In genomic region chr2:145321287-145321686, GRCm38 (mm10) we compare ENCODE assay signal across 27 mouse cellular contexts.
"Had no signal": no experiment of that assay in that cellular context is flagged by ENCODE, and none has a peak within 500 bp of the region (broad histone marks: within the 10 kb centered on the region; RNA-seq: fewer than 3 reads in every experiment).

No protein-coding gene starts in this region.

- H3K4me2 ChIP-seq: heart, embryonic 11.5 days; heart, embryonic 13.5 days; heart, embryonic 15.5 days; hindbrain, embryonic 12.5 days; hindbrain, embryonic 14.5 days; intestine, embryonic 15.5 days; limb, embryonic 13.5 days; limb, embryonic 15.5 days; liver, embryonic 12.5 days had no signal

- DNase-seq: gastrocnemius, adult 2 months; gastrocnemius, postnatal 10 days; gastrocnemius, postnatal 25 days; heart, adult 2 months; heart, postnatal 14 days; heart, postnatal 36 days; kidney, adult 18-20 months; kidney, adult 8-10 months; kidney, postnatal 14 days; kidney, postnatal 36 days; layer of hippocampus, adult 9-11 months; layer of hippocampus, postnatal 36 days; left cerebral cortex, postnatal 4 days had no signal

- H3K36me3 ChIP-seq: heart, embryonic 13.5 days; heart, embryonic 15.5 days; hindbrain, embryonic 10.5 days; hindbrain, embryonic 12.5 days; intestine, embryonic 15.5 days; limb, embryonic 13.5 days; limb, embryonic 15.5 days; liver, embryonic 12.5 days had no signal

- H3K9me3 ChIP-seq: heart, embryonic 13.5 days; heart, embryonic 15.5 days; hindbrain, embryonic 10.5 days; hindbrain, embryonic 12.5 days; intestine, embryonic 15.5 days; limb, embryonic 13.5 days; limb, embryonic 15.5 days; liver, embryonic 12.5 days had no signal

- H3K27ac ChIP-seq: gastrocnemius, adult 2 months; heart, adult 2 months; heart, embryonic 13.5 days; heart, embryonic 15.5 days; hindbrain, embryonic 10.5 days; hindbrain, embryonic 12.5 days; hindbrain, embryonic 14.5 days; intestine, embryonic 15.5 days; kidney, postnatal 0 days; limb, embryonic 13.5 days; limb, embryonic 15.5 days; liver, embryonic 12.5 days had no signal

- H3K27me3 ChIP-seq: heart, embryonic 13.5 days; heart, embryonic 15.5 days; hindbrain, embryonic 12.5 days; intestine, embryonic 15.5 days; limb, embryonic 13.5 days; limb, embryonic 15.5 days; liver, embryonic 12.5 days had no signal

- H3K4me1 ChIP-seq: hindbrain, embryonic 10.5 days; hindbrain, embryonic 12.5 days; intestine, embryonic 15.5 days; limb, embryonic 13.5 days; limb, embryonic 15.5 days; liver, embryonic 12.5 days had no signal

- H3K4me3 ChIP-seq: gastrocnemius, adult 2 months; heart, adult 2 months; heart, embryonic 13.5 days; heart, embryonic 15.5 days; hindbrain, embryonic 10.5 days; hindbrain, embryonic 12.5 days; intestine, embryonic 15.5 days; limb, embryonic 13.5 days; limb, embryonic 15.5 days; liver, embryonic 12.5 days had no signal

- H3K9ac ChIP-seq: heart, embryonic 13.5 days; heart, embryonic 15.5 days; hindbrain, embryonic 12.5 days; hindbrain, embryonic 14.5 days; intestine, embryonic 15.5 days; limb, embryonic 13.5 days; limb, embryonic 15.5 days; liver, embryonic 12.5 days had no signal

- ATAC-seq: hindbrain, embryonic 16.5 days; inflammation-experienced regulatory T-cells, adult 6 months; intestine, embryonic 15.5 days; intestine, postnatal 0 days; liver, embryonic 12.5 days had no signal
